Mouse (Mus musculus) stomach, embryonic 16.5 days (tissue): ENCODE measurements around the gene Scn3b. TPM values are rescaled to one million over a fixed set of nuclear protein-coding genes. Genes with fewer than 3 reads are reported as not detected.

ENCODE experiments used
- ATAC-seq: fragments of 200-750 bp; cut with Nextera tagmentation; 2 replicates; pipeline ENCODE4 v1.8.0; 2017; ENCODE audit warnings: moderate number of reproducible peaks, moderate TSS enrichment; ENCODE audit not compliant: insufficient read depth, low FRiP score
- H3K27ac ChIP-seq: fragments of 300-500 bp; sonication (generic); 2 replicates; pipeline ENCODE4 v1.5.1; 2014; ENCODE audit warnings: low read length
- H3K27me3 ChIP-seq: fragments of 300-500 bp; sonication (generic); 2 replicates; pipeline ENCODE4 v1.6.1; 2014; ENCODE audit warnings: low read length, control low read depth, mixed read lengths; ENCODE audit not compliant: control insufficient read depth, insufficient read depth
- H3K36me3 ChIP-seq: fragments of 300-500 bp; sonication (generic); 2 replicates; pipeline ENCODE4 v1.6.1; 2014; ENCODE audit warnings: low read length; ENCODE audit not compliant: control insufficient read depth, insufficient read depth
- H3K4me1 ChIP-seq: fragments of 300-500 bp; sonication (generic); 2 replicates; pipeline ENCODE4 v1.6.1; 2014; ENCODE audit warnings: low read length, control low read depth, mixed read lengths; ENCODE audit not compliant: control insufficient read depth, insufficient read depth
- H3K4me2 ChIP-seq: fragments of 300-500 bp; sonication (generic); 2 replicates; pipeline ENCODE4 v1.6.1; 2014; ENCODE audit warnings: low read depth, low read length, mixed read lengths
- H3K4me3 ChIP-seq: fragments of 300-500 bp; sonication (generic); replicated peaks from 2 replicates; pipeline ENCODE4 v1.5.1; 2014; ENCODE audit warnings: mild to moderate bottlenecking, low read length
- H3K9ac ChIP-seq: fragments of 300-500 bp; sonication (generic); 2 replicates; pipeline ENCODE4 v1.6.1; 2014; ENCODE audit warnings: low read length
- H3K9me3 ChIP-seq: fragments of 300-500 bp; sonication (generic); replicated peaks from 2 replicates; pipeline ENCODE4 v1.6.1; 2016; ENCODE audit warnings: low read length, control low read depth; ENCODE audit not compliant: control insufficient read depth
- WGBS: fragments of 180-500 bp; shearing (Covaris S2); extraction: QIAGEN DNeasy Blood & Tissue Kit; methylation state at CpG from one replicate; pipeline ENCODE4 v1.1.7; 2014; 5-methylcytosine and 5-hydroxymethylcytosine counted together
- polyA plus RNA-seq: library from polyadenylated mRNA; unstranded; fragments of >200 nt; fragmentation: Nextera tagmentation; extraction: Ambion mirVana; gene quantifications from 2 replicates; pipeline ENCODE4 v1.2.1, GENCODE M21; 2015

The Scn3b gene
- polyA plus RNA-seq, 1 experiment from 2014 or later: 7.1 TPM

GRCm38 (mm10) chr9:40239749-40240148, 29.3 kb upstream of the Scn3b start:
- WGBS: 39% methylated on average over 4 of the region's 4 CpGs
- Histone ChIP-seq H3K27me3 (no peaks in the 10 kb centered on the region), H3K36me3 (no peaks in the 10 kb centered on the region), H3K27ac (no peak overlapping the region), H3K9me3 (no peaks in the 10 kb centered on the region), H3K4me2 (no peak overlapping the region), H3K4me1 (peaks cover 10% of the 10 kb centered on the region; the same call in 1 of the 2 replicates), H3K9ac (no peak overlapping the region), H3K4me3 (no peak overlapping the region)
- ATAC-seq: no peak

DNA sequence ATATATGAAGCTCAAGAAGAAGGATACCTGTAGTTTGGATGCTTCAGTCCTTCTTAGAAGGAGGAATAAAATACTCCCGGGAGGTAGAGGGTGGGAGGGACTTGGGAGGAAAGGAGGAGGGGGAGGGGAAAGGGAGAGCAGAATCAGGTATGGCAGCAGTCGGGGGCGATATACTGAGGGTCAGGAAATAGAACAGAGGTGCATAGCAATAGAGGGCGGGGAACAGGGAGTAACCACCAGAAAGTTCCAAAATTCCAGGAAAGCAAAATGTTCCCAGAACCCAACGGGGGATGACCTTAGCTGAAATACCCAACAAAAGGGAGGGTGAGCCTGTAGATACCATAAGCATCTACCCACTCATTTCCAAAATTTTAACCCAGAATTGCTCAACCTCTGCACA, 28.7 kb upstream of the Scn3b start:
- Histone ChIP-seq H3K27ac (no peak overlapping the region), H3K4me3 (no peak overlapping the region), H3K9me3 (no peaks in the 10 kb centered on the region), H3K4me1 (peaks cover 10% of the 10 kb centered on the region; the same call in 1 of the 2 replicates), H3K9ac (no peak overlapping the region), H3K27me3 (no peaks in the 10 kb centered on the region), H3K4me2 (no peak overlapping the region), H3K36me3 (no peaks in the 10 kb centered on the region)
- 27% methylated on average over 5 of the region's 5 CpGs for WGBS
- no peak for ATAC-seq

GRCm38 (mm10) chr9:40241223-40241801, 27.7 kb upstream of the Scn3b start:
- Histone ChIP-seq H3K27me3 (no peaks in the 10 kb centered on the region), H3K4me2 (peak overlapping the region; percentile 59), H3K9ac (peak overlapping the region; percentile 40), H3K27ac (peak overlapping the region; percentile 51; the same call in 1 of the 2 replicates), H3K36me3 (no peaks in the 10 kb centered on the region), H3K4me1 (peaks cover 10% of the 10 kb centered on the region; the same call in 1 of the 2 replicates), H3K4me3 (peak overlapping the region; percentile 40), H3K9me3 (no peaks in the 10 kb centered on the region)
- peak; percentile 77 for ATAC-seq
- 2% methylated on average over 15 of the region's 15 CpGs for WGBS

DNA sequence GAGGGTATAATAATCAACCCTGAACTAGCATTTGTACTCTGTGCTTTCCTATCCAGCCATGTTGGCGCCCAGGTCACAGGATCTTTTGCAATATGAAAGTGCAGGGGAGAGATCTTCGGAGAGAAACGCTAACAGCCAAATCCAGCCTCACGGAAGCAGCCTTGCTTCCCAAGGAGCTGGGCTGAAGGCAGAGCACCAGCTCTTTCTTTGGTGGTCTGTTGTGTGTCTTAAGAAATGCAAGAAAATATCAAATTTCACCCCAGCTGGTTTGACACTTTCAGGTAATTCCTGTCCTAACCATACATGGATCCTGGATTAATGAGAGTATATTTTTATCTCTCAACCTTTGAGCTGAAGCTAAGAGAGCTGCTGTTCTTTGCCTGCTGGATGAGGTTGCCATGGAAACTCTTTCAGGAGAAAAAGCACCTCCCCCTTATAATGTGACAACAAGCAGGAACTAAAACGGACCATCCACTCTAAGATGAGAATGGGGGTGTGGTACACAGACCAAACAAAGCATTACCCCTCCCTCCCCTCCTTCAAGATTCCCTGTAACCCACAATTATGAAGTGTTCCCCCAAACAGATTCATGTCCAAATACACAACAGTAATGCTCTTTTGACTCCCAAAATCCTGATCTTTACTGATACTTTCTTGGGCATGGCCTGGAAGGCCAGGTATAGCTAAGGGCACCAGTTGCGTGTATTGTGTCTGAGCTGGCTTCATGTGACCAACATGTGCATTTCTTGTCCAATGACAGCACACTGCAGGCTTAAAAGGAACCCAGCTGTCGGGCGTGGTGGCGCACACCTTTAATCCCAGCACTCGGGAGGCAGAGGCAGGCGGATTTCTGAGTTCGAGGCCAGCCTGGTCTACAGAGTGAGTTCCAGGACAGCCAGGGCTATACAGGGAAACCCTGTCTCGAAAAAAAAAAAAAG, 26.8 kb upstream of the Scn3b start:
- H3K9me3 ChIP-seq: no peaks in the 10 kb centered on the region
- no peaks in the 10 kb centered on the region for H3K27me3 ChIP-seq
- no peaks in the 10 kb centered on the region for H3K36me3 ChIP-seq
- peak overlapping the region; percentile 40 for H3K9ac ChIP-seq
- no peak for ATAC-seq
- peak overlapping the region; percentile 9; the same call in 1 of the 2 replicates for H3K27ac ChIP-seq
- H3K4me2 ChIP-seq: peak overlapping the region; percentile 59
- WGBS: 57% methylated on average over 13 of the region's 13 CpGs
- peak overlapping the region; percentile 40 for H3K4me3 ChIP-seq
- peaks cover 10% of the 10 kb centered on the region; the same call in 1 of the 2 replicates for H3K4me1 ChIP-seq

DNA sequence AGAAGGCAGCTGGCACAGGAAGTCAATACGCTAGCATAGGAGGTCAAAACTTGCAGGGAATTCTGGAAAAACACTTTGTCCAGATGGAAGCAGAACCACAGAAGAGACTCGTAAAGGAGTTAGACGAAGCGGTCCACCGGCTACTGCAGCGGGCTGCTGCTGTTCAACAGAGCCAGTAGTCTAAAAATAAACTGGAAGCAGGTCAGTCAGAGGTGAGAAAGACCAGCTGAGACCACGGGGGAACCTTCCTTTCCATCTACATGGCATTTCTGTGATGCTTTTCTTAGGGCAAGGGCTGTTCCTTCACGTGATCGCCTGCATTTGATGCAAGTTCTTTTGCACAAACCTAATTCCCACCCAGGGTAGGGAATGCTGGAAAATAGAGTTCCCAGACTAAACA, 23.6 kb upstream of the Scn3b start:
- 43% methylated on average over 9 of the region's 9 CpGs for WGBS
- Histone ChIP-seq H3K4me3 (no peak overlapping the region), H3K36me3 (no peaks in the 10 kb centered on the region), H3K4me1 (peaks cover 10% of the 10 kb centered on the region; the same call in 1 of the 2 replicates), H3K4me2 (no peak overlapping the region), H3K27me3 (no peaks in the 10 kb centered on the region), H3K9me3 (no peaks in the 10 kb centered on the region), H3K27ac (no peak overlapping the region), H3K9ac (no peak overlapping the region)
- no peak for ATAC-seq

GRCm38 (mm10) chr9:40245974-40246665, 22.9 kb upstream of the Scn3b start:
- ATAC-seq: no peak
- H3K27me3 ChIP-seq: no peaks in the 10 kb centered on the region
- no peak overlapping the region for H3K27ac ChIP-seq
- peaks cover 9% of the 10 kb centered on the region; the same call in 1 of the 2 replicates for H3K4me1 ChIP-seq
- no peaks in the 10 kb centered on the region for H3K36me3 ChIP-seq
- 79% methylated on average over 7 of the region's 7 CpGs for WGBS
- H3K9ac ChIP-seq: no peak overlapping the region
- no peak overlapping the region for H3K4me3 ChIP-seq
- H3K9me3 ChIP-seq: no peaks in the 10 kb centered on the region
- no peak overlapping the region for H3K4me2 ChIP-seq

- H3K9me3 ChIP-seq: no peaks in the 10 kb centered on the region
- no peak overlapping the region for H3K27ac ChIP-seq
- H3K4me2 ChIP-seq: no peak overlapping the region
- H3K4me1 ChIP-seq: peaks cover 5% of the 10 kb centered on the region; the same call in 1 of the 2 replicates
- no peak for ATAC-seq
- H3K36me3 ChIP-seq: no peaks in the 10 kb centered on the region
- H3K9ac ChIP-seq: no peak overlapping the region
- WGBS: 77% methylated on average over 6 of the region's 6 CpGs
- H3K4me3 ChIP-seq: no peak overlapping the region
- H3K27me3 ChIP-seq: no peaks in the 10 kb centered on the region
These were observed 22.3 kb upstream of the Scn3b start for GRCm38 (mm10) chr9:40246702-40247101.

DNA sequence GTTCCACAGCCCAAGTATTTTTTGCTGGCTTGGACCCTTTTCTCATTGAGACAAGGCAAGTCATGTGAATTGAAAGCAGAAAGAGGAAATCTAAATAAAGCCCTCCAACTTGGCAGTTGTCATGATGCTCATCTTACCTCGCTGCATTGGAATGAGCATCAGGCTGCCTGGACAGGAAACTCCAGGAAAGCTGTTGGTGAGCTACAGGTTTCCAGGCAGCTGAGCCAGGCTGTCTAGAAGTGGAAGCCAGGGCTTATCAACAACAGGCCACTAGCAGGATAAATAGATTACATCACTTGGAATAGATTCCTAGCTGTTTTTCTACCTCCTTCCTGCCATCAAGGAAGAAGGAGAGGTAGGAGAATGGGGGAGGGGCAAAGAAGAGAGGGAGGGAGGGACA, 19.9 kb upstream of the Scn3b start:
- no peaks in the 10 kb centered on the region for H3K36me3 ChIP-seq
- 57% methylated on average over 1 of the region's 1 CpGs for WGBS
- no peak for ATAC-seq

More for the DNA sequence above, 19.9 kb upstream of the Scn3b start:
- Histone ChIP-seq H3K27ac (no peak overlapping the region), H3K9me3 (no peaks in the 10 kb centered on the region), H3K9ac (no peak overlapping the region), H3K4me3 (no peak overlapping the region), H3K4me1 (no peaks in the 10 kb centered on the region; the same call in 1 of the 2 replicates), H3K4me2 (no peak overlapping the region), H3K27me3 (no peaks in the 10 kb centered on the region)
